Mouse (Mus musculus): ENCODE results near the gene Wwp2. TPM values are rescaled to one million over a fixed set of nuclear protein-coding genes. Genes with fewer than 3 reads are reported as not detected.

Gene Wwp2
- polyA plus RNA-seq, 1 experiment from 2014 or later, result 41.2 TPM

GRCm38 (mm10) chr8:107436841-107437421, 766 bp downstream of the Wwp2 start:
- Histone ChIP-seq H3K4me2 (peak overlapping the region; percentile 75), H3K27ac (replicated peaks) (peak overlapping the region; percentile 90), H3K4me1 (replicated peaks) (peaks cover 20% of the 10 kb centered on the region), H3K9me3 (no peaks in the 10 kb centered on the region), H3K36me3 (no peaks in the 10 kb centered on the region), H3K4me3 (peak overlapping the region; percentile 88), H3K9ac (peak overlapping the region; percentile 92), H3K27me3 (no peaks in the 10 kb centered on the region)
- peak; percentile 54; the same call in 1 of the 2 replicates for ATAC-seq (ENCODE audit: low read depth)
- 11% methylated on average over 16 of the region's 16 CpGs for WGBS

DNA sequence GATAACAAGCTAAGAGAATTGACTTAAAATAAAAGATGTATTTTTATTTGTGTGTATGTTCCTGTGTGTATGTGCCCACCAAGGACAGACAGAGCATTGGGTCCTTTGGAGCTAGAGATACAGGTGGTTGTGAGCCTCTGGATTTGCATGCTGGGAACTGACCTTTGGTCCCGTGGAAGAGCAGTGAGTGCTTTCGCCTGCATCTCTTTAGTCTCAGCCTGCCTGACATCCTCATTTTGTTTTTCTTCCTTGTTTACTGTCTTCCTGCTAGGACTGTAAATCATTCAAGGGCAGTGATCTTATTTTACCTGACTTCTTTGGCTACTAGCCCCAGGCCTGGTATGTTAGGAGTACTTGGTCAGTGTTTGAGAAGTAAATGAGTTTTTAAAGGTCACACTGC, 1.5 kb downstream of the Wwp2 start:
- H3K27ac ChIP-seq (replicated peaks), result no peak overlapping the region
- H3K4me3 ChIP-seq, result no peak overlapping the region
- peaks cover 20% of the 10 kb centered on the region for H3K4me1 ChIP-seq (replicated peaks)
- no peak overlapping the region for H3K9ac ChIP-seq
- no peaks in the 10 kb centered on the region for H3K9me3 ChIP-seq
- H3K27me3 ChIP-seq, result no peaks in the 10 kb centered on the region
- H3K4me2 ChIP-seq, result peak overlapping the region; percentile 75; the same call in 1 of the 2 replicates
- ATAC-seq (ENCODE audit: low read depth), result no peak
- 66% methylated on average over 2 of the region's 2 CpGs for WGBS
- no peaks in the 10 kb centered on the region for H3K36me3 ChIP-seq

- H3K9ac ChIP-seq, result no peak overlapping the region
- no peaks in the 10 kb centered on the region for H3K36me3 ChIP-seq
- no peak overlapping the region for H3K4me2 ChIP-seq
- no peak overlapping the region for H3K27ac ChIP-seq (replicated peaks)
- no peaks in the 10 kb centered on the region for H3K27me3 ChIP-seq
- peaks cover 20% of the 10 kb centered on the region for H3K4me1 ChIP-seq (replicated peaks)
- no peak overlapping the region for H3K4me3 ChIP-seq
- H3K9me3 ChIP-seq, result no peaks in the 10 kb centered on the region
- 92% methylated on average over 3 of the region's 3 CpGs for WGBS
- no peak for ATAC-seq (ENCODE audit: low read depth)
Measured at GRCm38 (mm10) chr8:107439880-107440625, 3.9 kb downstream of the Wwp2 start.

DNA sequence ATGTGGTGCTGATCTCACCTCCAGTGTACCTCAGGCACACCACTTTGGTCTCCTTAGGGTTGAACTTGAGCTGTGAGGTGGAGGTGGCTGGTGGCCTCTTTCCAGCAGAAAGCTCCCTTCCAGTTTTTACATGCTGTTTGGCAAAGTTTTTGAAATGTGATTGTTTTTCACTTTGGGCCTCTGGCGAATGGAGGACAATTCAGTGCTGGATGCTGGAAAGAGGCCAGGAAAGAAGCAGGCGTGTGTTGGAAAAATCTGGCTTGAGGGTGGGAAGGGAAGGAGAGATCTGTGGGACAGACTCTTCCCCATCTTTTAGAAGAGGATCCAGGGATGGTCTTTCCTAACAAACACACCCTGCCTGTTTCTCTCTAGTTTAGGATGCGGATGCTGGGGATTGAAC, 8.5 kb downstream of the Wwp2 start:
- peaks cover 6% of the 10 kb centered on the region; the same call in 1 of the 2 replicates for H3K4me1 ChIP-seq (replicated peaks)
- H3K4me2 ChIP-seq, result no peak overlapping the region
- H3K9ac ChIP-seq, result no peak overlapping the region
- no peak overlapping the region for H3K4me3 ChIP-seq
- H3K27ac ChIP-seq (replicated peaks), result no peak overlapping the region
- H3K36me3 ChIP-seq, result no peaks in the 10 kb centered on the region
- H3K9me3 ChIP-seq, result no peaks in the 10 kb centered on the region
- no peaks in the 10 kb centered on the region for H3K27me3 ChIP-seq
- 85% methylated on average over 3 of the region's 3 CpGs for WGBS
- ATAC-seq (ENCODE audit: low read depth), result no peak

DNA sequence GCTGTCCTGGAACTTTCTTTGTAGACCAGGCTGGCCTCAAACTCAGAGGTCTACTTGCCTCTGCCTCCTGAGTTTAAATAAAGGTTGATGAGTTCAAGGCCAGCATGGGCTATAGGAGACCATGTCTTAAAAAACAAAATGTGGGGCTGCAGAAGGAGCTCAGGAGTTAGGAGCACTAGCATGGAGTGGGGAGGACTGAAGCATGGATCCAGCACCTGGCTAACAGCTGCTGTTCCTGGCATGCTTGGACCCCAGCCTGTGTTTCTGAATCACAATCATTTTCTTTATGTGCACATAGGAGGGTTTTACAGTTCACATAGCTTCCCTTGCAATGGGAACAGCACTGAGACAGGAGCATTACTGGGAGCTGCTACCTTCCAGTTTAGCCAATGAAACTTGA, 11.5 kb downstream of the Wwp2 start:
- no peak for ATAC-seq (ENCODE audit: low read depth)
- Histone ChIP-seq H3K9me3 (no peaks in the 10 kb centered on the region), H3K4me1 (replicated peaks) (peaks cover 6% of the 10 kb centered on the region; the same call in 1 of the 2 replicates), H3K36me3 (peaks cover 7% of the 10 kb centered on the region; the same call in 1 of the 2 replicates), H3K4me2 (no peak overlapping the region), H3K27me3 (no peaks in the 10 kb centered on the region), H3K27ac (replicated peaks) (no peak overlapping the region), H3K9ac (no peak overlapping the region), H3K4me3 (no peak overlapping the region)

DNA sequence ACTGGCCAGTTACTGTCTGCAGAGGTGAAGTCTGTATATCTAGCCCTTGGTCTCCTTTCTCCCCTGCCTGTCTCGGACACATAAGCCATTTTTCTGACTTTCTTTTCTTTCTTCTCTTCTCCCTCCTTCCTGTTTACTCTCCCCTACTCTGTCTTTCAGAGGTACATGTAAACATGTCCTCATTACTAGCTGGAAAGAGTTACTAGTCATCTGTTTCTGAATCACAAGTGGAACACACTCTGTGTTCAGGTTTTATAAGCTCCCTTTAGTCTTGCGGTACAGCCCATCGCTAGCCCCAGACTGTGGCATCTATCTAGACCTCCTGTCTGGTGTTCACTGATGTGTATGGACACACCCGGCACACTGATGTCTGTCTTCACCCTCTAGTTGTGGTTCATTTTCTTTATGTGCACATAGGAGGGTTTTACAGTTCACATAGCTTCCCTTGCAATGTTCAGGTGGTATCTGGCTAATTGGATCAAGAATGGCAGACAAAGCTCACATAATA, 12.3 kb downstream of the Wwp2 start:
- H3K27ac ChIP-seq (replicated peaks), result no peak overlapping the region
- peaks cover 6% of the 10 kb centered on the region; the same call in 1 of the 2 replicates for H3K4me1 ChIP-seq (replicated peaks)
- WGBS, result 70% methylated on average over 4 of the region's 4 CpGs
- no peaks in the 10 kb centered on the region for H3K9me3 ChIP-seq
- no peak overlapping the region for H3K4me3 ChIP-seq
- H3K4me2 ChIP-seq, result no peak overlapping the region
- H3K36me3 ChIP-seq, result peaks cover 14% of the 10 kb centered on the region
- no peaks in the 10 kb centered on the region for H3K27me3 ChIP-seq
- no peak for ATAC-seq (ENCODE audit: low read depth)
- H3K9ac ChIP-seq, result no peak overlapping the region

DNA sequence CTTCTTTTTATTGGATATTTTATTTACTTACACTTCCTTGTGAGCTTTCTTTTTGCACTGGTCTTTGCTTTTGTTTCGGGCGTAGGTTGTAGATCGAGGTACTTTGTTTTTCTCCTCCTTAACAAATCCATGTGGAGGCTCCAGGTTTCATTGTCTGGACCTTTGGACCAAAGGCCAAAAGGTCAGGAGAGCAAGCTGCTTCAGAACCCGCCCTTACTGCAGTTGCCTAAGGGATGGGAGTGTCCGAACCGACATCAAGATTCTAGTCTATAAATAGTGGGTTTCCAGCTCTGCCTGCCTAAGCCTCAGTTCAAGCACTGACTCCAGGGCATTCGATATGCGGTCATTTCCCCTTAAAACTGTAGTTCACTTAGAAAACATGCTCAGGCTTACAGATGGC, 13.0 kb downstream of the Wwp2 start:
- Histone ChIP-seq H3K36me3 (peaks cover 19% of the 10 kb centered on the region), H3K27me3 (no peaks in the 10 kb centered on the region), H3K4me2 (no peak overlapping the region), H3K27ac (replicated peaks) (no peak overlapping the region), H3K9me3 (no peaks in the 10 kb centered on the region), H3K4me1 (replicated peaks) (peaks cover 6% of the 10 kb centered on the region; the same call in 1 of the 2 replicates), H3K4me3 (no peak overlapping the region), H3K9ac (no peak overlapping the region)
- WGBS, result 31% methylated on average over 8 of the region's 8 CpGs
- no peak for ATAC-seq (ENCODE audit: low read depth)

DNA sequence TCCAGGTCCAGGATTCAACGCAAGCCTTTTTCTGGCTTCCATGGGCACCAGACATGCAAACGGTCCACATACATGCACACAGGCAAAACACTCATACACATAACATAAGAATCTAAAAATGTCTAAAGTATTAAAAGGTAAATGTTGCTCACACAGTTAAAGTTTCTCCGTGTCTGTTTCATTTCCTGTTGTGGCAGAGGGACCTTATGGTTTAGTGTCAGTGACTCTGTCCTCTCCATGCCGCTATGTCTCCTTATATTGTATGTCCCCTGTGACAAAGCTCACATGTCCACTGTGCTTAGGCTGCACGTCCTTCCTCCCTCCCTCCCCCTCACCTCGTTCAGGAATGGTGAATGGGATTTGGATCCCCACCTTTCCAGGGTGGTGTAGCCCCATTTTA, 13.5 kb downstream of the Wwp2 start:
- no peak overlapping the region for H3K27ac ChIP-seq (replicated peaks)
- no peak overlapping the region for H3K4me3 ChIP-seq
- H3K4me2 ChIP-seq, result no peak overlapping the region
- H3K36me3 ChIP-seq, result peaks cover 19% of the 10 kb centered on the region
- ATAC-seq (ENCODE audit: low read depth), result no peak
- no peaks in the 10 kb centered on the region for H3K27me3 ChIP-seq
- H3K9ac ChIP-seq, result no peak overlapping the region
- 83% methylated on average over 6 of the region's 6 CpGs for WGBS
- H3K9me3 ChIP-seq, result no peaks in the 10 kb centered on the region
- peaks cover 6% of the 10 kb centered on the region; the same call in 1 of the 2 replicates for H3K4me1 ChIP-seq (replicated peaks)

GRCm38 (mm10) chr8:107451414-107452066, 15.4 kb downstream of the Wwp2 start:
- ATAC-seq (ENCODE audit: low read depth), result no peak
- H3K9ac ChIP-seq, result no peak overlapping the region
- no peak overlapping the region for H3K4me3 ChIP-seq
- no peaks in the 10 kb centered on the region for H3K9me3 ChIP-seq
- H3K4me2 ChIP-seq, result no peak overlapping the region
- WGBS, result 89% methylated on average over 13 of the region's 13 CpGs
- H3K27me3 ChIP-seq, result no peaks in the 10 kb centered on the region
- no peak overlapping the region for H3K27ac ChIP-seq (replicated peaks)
- peaks cover 25% of the 10 kb centered on the region for H3K36me3 ChIP-seq
- H3K4me1 ChIP-seq (replicated peaks), result peaks cover 6% of the 10 kb centered on the region; the same call in 1 of the 2 replicates

DNA sequence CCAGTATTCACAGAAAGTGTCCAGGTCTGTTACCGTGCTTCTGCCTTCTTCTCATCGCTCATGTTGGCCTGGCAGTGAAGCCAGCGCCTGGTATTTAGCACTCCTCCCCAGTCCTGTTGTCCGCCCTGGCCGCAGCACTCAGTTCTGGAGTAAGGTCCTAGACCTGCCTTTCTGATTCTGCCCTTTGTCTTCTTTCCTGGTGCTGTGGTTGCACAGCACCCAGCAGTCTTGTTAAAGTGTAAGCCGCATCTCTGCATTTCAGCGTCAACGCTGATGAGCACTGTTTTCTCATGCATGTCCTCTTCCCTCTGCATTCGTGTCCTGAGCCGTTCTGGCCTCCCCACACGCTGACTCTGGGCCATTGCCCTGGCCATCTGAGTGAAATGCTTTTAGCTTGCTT, 17.2 kb downstream of the Wwp2 start:
- H3K9me3 ChIP-seq, result no peaks in the 10 kb centered on the region
- H3K4me1 ChIP-seq (replicated peaks), result no peaks in the 10 kb centered on the region; the same call in 1 of the 2 replicates
- peaks cover 37% of the 10 kb centered on the region for H3K36me3 ChIP-seq
- H3K9ac ChIP-seq, result no peak overlapping the region
- no peak for ATAC-seq (ENCODE audit: low read depth)
- H3K4me2 ChIP-seq, result no peak overlapping the region
- H3K4me3 ChIP-seq, result no peak overlapping the region
- H3K27me3 ChIP-seq, result no peaks in the 10 kb centered on the region
- H3K27ac ChIP-seq (replicated peaks), result no peak overlapping the region
- 96% methylated on average over 11 of the region's 11 CpGs for WGBS

DNA sequence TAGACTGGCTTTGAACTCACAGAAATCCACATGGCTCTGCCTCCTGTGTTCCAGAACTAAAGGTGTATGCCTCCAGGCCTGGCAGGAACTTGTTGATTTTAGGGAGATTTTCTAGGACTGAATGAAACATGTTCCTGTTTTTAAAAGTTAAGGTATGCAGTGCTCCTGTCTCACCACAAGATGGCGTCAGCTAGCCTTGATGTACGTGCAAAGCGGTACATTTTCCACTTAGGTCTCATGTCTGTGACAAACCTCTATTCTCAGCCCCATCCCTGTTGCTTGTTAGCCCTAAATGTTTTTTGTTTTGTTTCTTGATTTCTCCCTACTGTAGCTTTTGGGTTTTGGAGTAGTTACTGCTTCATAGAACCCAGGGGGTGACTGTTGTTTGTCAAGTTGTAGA, 19.1 kb downstream of the Wwp2 start:
- H3K27ac ChIP-seq (replicated peaks), result no peak overlapping the region
- WGBS, result 14% methylated on average over 3 of the region's 3 CpGs
- no peak overlapping the region for H3K9ac ChIP-seq
- no peaks in the 10 kb centered on the region; the same call in 1 of the 2 replicates for H3K4me1 ChIP-seq (replicated peaks)
- H3K4me2 ChIP-seq, result no peak overlapping the region
- peaks cover 52% of the 10 kb centered on the region for H3K36me3 ChIP-seq
- no peaks in the 10 kb centered on the region for H3K9me3 ChIP-seq
- no peak overlapping the region for H3K4me3 ChIP-seq
- no peaks in the 10 kb centered on the region for H3K27me3 ChIP-seq
- no peak for ATAC-seq (ENCODE audit: low read depth)

- WGBS, result 84% methylated on average over 4 of the region's 4 CpGs
- Histone ChIP-seq H3K4me2 (no peak overlapping the region), H3K9me3 (no peaks in the 10 kb centered on the region), H3K4me1 (replicated peaks) (no peaks in the 10 kb centered on the region; the same call in 1 of the 2 replicates), H3K27me3 (no peaks in the 10 kb centered on the region), H3K9ac (no peak overlapping the region), H3K4me3 (no peak overlapping the region), H3K36me3 (peaks cover 69% of the 10 kb centered on the region), H3K27ac (replicated peaks) (peak overlapping the region; percentile 28; the same call in 1 of the 2 replicates)
- ATAC-seq (ENCODE audit: low read depth), result no peak
Measured at GRCm38 (mm10) chr8:107457725-107458124, 21.6 kb downstream of the Wwp2 start.

All from neural tube, embryonic 13.5 days (tissue).